Mouse (Mus musculus) CH12.LX (cell line): ENCODE data around the gene Ifitm1.

Experiments used
- CHD1 ChIP-seq: IDR thresholded peaks from 2 replicates; pipeline ENCODE4 v1.6.1; 2012; ENCODE audit warnings: low read depth, low read length, improper control_type of control experiment, inconsistent platforms
- CTCF ChIP-seq, 2 experiments: IDR thresholded peaks in 1 of 2; conservative IDR thresholded peaks in 1 of 2; 2 replicates each; pipeline ENCODE4 v1.5.1; 2011 to 2012; ENCODE audit warnings: low read depth in 2 of 2, low read length in 2 of 2, improper control_type of control experiment in 1 of 2, inconsistent platforms in 1 of 2, mild to moderate bottlenecking in 1 of 2, moderate library complexity in 1 of 2
- ELF1 ChIP-seq: IDR thresholded peaks from 2 replicates; pipeline ENCODE4 v1.6.1; 2014; ENCODE audit warnings: low read depth, mild to moderate bottlenecking, inconsistent platforms, low read length, improper control_type of control experiment
- IRF4 ChIP-seq: IDR thresholded peaks from 2 replicates; pipeline ENCODE4 v1.6.1; 2014; ENCODE audit warnings: low read depth, mild to moderate bottlenecking, inconsistent platforms, low read length, improper control_type of control experiment
- JUN ChIP-seq: IDR thresholded peaks from 2 replicates; pipeline ENCODE4 v1.6.1; 2011; ENCODE audit warnings: low read depth, mild to moderate bottlenecking, low read length, improper control_type of control experiment, moderate library complexity; ENCODE audit not compliant: insufficient read depth
- JUND ChIP-seq: conservative IDR thresholded peaks from 2 replicates; pipeline ENCODE4 v1.6.1; 2011; ENCODE audit warnings: low read depth, low read length, improper control_type of control experiment
- MAX ChIP-seq: IDR thresholded peaks from 2 replicates; pipeline ENCODE4 v1.6.1; 2011; ENCODE audit warnings: low read length, improper control_type of control experiment

DNA sequence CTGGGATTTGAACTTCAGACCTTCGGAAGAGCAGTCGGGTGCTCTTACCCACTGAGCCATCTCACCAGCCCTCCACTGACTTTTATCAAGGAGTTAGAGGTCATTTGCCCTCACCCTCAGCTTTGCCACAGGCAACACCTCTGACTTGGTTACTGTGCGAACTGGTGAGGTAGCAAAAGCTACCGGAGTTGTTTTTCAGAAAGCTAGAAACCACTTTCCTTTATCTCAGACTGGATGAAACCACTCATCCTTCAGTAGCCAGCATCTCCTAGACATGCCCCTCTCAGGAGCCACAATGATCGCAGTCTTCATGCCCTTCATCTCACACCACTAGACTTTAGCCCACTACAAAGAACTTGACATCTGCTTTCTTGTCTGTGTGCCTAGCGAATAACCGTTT is 15.9 kb downstream of the Ifitm1 start:
- no peak for TF ChIP-seq CHD1
- no peak for TF ChIP-seq JUND
- no peak for TF ChIP-seq JUN
- no peak for TF ChIP-seq CTCF (conservative IDR thresholded peaks at IDR 0.05 in 1 of 2, IDR thresholded peaks at IDR 0.05 in 1 of 2; ENCODE audit: low read depth in 2 of 2, low read length in 2 of 2)
- TF ChIP-seq IRF4: no peak
- TF ChIP-seq MAX: no peak
- no peak for TF ChIP-seq ELF1
